Mouse (Mus musculus): Measurements from ENCODE around the gene Galnt4.

Gene Galnt4

GRCm38 (mm10) chr10:99107964-99108363 is at the start of gene Galnt4:
TSS of gene Galnt4 (plus strand) at chr10:99108159.
- DNase-seq, result peak; percentile 54

GRCm38 (mm10) chr10:99060588-99060987 is 47.4 kb upstream of the Galnt4 start:
- DNase-seq, result no peak

- no peak for DNase-seq
Measured at GRCm38 (mm10) chr10:99061418-99061817, 46.5 kb upstream of the Galnt4 start.

- no peak for DNase-seq
Measured at GRCm38 (mm10) chr10:99062546-99062945, 45.4 kb upstream of the Galnt4 start.

GRCm38 (mm10) chr10:99076113-99076895 is 31.7 kb upstream of the Galnt4 start:
- DNase-seq, result peak; percentile 62

GRCm38 (mm10) chr10:99078621-99079020 is 29.3 kb upstream of the Galnt4 start:
- DNase-seq, result no peak

- peak; percentile 88 for DNase-seq
Measured at GRCm38 (mm10) chr10:99081569-99081990, 26.4 kb upstream of the Galnt4 start.

- DNase-seq, result no peak
Measured at GRCm38 (mm10) chr10:99083431-99084003, 24.4 kb upstream of the Galnt4 start.

- peak; percentile 91 for DNase-seq
Measured at GRCm38 (mm10) chr10:99084397-99085239, 23.3 kb upstream of the Galnt4 start.

- DNase-seq, result no peak
Measured at GRCm38 (mm10) chr10:99085240-99085587, 22.7 kb upstream of the Galnt4 start.

- DNase-seq, result no peak
Measured at GRCm38 (mm10) chr10:99086029-99086428, 21.9 kb upstream of the Galnt4 start.

GRCm38 (mm10) chr10:99089906-99090305 is 18.1 kb upstream of the Galnt4 start:
- DNase-seq, result no peak

- DNase-seq, result no peak
Measured at GRCm38 (mm10) chr10:99093364-99093763, 14.6 kb upstream of the Galnt4 start.

- DNase-seq, result no peak
Measured at GRCm38 (mm10) chr10:99095114-99095513, 12.8 kb upstream of the Galnt4 start.

GRCm38 (mm10) chr10:99097374-99097773 is 10.6 kb upstream of the Galnt4 start:
- peak; percentile 63 for DNase-seq

GRCm38 (mm10) chr10:99105522-99105921 is 2.4 kb upstream of the Galnt4 start:
- no peak for DNase-seq

- no peak for DNase-seq
Measured at GRCm38 (mm10) chr10:99106311-99106702, 1.7 kb upstream of the Galnt4 start.

GRCm38 (mm10) chr10:99106703-99107631 is 992 bp upstream of the Galnt4 start, which contains the start of gene Poc1b:
TSS of gene Poc1b (plus strand) at chr10:99107036.
- DNase-seq, result peak; percentile 85

- DNase-seq, result no peak
Measured at GRCm38 (mm10) chr10:99108431-99108982, 548 bp downstream of the Galnt4 start.

- no peak for DNase-seq
Measured at GRCm38 (mm10) chr10:99113533-99113932, 5.6 kb downstream of the Galnt4 start.

- DNase-seq, result no peak
Measured at GRCm38 (mm10) chr10:99114295-99114694, 6.3 kb downstream of the Galnt4 start.
